Mouse (Mus musculus) embryonic fibroblast, embryonic 13.5 days (primary cell): ENCODE results near the gene Zfp42.

Experiments used
- CTCF ChIP-seq: IDR thresholded peaks from 2 replicates; pipeline ENCODE4 v1.5.1; 2011; ENCODE audit warnings: mild to moderate bottlenecking, control low read depth, low read length, moderate library complexity, borderline replicate concordance; ENCODE audit not compliant: insufficient read depth
- POLR2A ChIP-seq: IDR thresholded peaks from 2 replicates; pipeline ENCODE4 v1.6.1; 2011; ENCODE audit warnings: low read depth, mild to moderate bottlenecking, control low read depth, low read length, moderate library complexity

- TF ChIP-seq CTCF: no peak
- TF ChIP-seq POLR2A: no peak
Measured at GRCm38 (mm10) chr8:43288840-43289239, 17.9 kb downstream of the Zfp42 start.
